Mouse (Mus musculus) layer of hippocampus, adult 2 months (tissue): ENCODE results near the gene Fblim1. TPM values are rescaled to one million over a fixed set of nuclear protein-coding genes. Genes with fewer than 3 reads are reported as not detected.

Experiments used
- DNase-seq, 2 experiments: peaks; one replicate each; pipeline ENCODE4 v3.0.0; 2022; ENCODE audit warnings: low spot score in 2 of 2
- H3K27ac ChIP-seq: fragments of 200-600 bp; 2 replicates; pipeline ENCODE4 v1.8.1; 2022
- H3K4me3 ChIP-seq: fragments of 200-600 bp; 2 replicates; pipeline ENCODE4 v1.8.1; 2022; ENCODE audit warnings: mild to moderate bottlenecking
- CTCF ChIP-seq: fragments of 200-600 bp; conservative IDR thresholded peaks from 2 replicates; pipeline ENCODE4 v1.8.1; 2022; ENCODE audit warnings: antibody characterized with exemption, mild to moderate bottlenecking, moderate library complexity
- total RNA-seq, 2 experiments: library from RNA; stranded (reverse); gene quantifications; 2 replicates each; pipeline ENCODE4 v1.2.3; 2021

Gene Fblim1
- total RNA-seq, 2 experiments from 2014 or later = 0.47 to 0.90 TPM

DNA sequence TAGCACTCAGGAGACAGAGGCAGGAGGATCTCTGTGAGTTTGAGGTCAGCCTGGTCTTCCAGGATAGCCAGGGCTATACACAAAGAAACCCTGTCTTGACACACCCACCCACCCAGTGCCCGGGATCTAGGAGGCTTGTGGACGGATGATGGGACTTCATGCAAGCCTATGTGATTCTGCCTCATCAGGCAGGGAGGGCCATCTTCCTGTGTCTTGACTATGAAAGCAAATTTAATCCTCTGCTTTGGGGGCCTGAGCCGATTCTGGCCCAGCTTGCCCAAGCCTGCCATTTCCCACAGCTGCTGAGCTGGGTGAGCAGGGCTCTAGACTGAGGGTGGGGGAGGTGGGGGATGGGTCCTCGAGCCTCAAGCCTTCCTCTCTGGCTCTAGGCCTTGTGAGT lies 2.0 kb downstream of the Fblim1 start:
- H3K27ac ChIP-seq = no peak overlapping the region
- H3K4me3 ChIP-seq = no peak overlapping the region
- TF ChIP-seq CTCF = no peak
- no peak for DNase-seq

- Histone ChIP-seq H3K4me3 (no peak overlapping the region), H3K27ac (no peak overlapping the region)
- no peak for TF ChIP-seq CTCF
- no peak for DNase-seq
Observed at GRCm38 (mm10) chr4:141602523-141603223, 3.2 kb downstream of the Fblim1 start.

DNA sequence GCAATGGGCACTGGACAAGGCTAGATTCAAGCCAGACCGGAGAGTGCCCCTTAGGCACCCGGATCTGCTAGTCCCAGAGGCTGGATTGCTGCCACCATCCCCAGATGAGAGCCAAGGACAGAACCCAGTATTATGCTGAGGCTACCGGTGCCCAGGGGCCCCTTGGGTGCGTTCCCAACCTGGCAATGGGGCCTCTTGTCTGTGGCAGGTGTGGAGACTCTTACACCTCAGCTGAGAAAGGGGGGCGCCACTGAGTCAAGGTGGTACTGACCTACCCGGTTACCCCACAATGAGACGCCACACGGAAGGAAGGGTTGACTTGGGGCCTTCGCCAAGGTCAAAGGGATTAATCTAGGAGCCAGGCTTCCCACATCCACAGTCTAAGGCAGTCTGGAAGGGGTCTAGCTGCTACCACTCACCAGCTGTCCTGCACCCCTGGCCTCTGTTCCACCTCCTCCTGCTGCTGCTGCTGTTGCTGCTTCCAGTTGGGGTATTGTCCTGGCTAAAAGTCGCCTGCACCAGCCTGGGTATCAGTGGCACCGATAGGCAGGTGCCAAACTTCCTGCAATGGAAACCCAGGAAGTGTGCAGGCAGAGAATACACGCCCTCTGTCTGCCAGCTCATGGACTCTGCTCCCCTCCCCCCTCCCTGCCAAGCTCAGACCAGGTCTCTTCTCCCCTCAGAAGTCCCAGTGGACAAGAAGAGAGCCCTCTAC lies 4.6 kb downstream of the Fblim1 start:
- no peak for TF ChIP-seq CTCF
- no peak for DNase-seq
- no peak overlapping the region for H3K27ac ChIP-seq
- no peak overlapping the region for H3K4me3 ChIP-seq

- no peak for TF ChIP-seq CTCF
- H3K27ac ChIP-seq = no peak overlapping the region
- DNase-seq = no peak
- no peak overlapping the region for H3K4me3 ChIP-seq
Observed at GRCm38 (mm10) chr4:141600364-141600763, 5.5 kb downstream of the Fblim1 start.

GRCm38 (mm10) chr4:141599251-141600141 lies 6.4 kb downstream of the Fblim1 start:
- TF ChIP-seq CTCF = no peak
- DNase-seq = no peak
- peak overlapping the region; percentile 45 for H3K4me3 ChIP-seq
- no peak overlapping the region for H3K27ac ChIP-seq

DNA sequence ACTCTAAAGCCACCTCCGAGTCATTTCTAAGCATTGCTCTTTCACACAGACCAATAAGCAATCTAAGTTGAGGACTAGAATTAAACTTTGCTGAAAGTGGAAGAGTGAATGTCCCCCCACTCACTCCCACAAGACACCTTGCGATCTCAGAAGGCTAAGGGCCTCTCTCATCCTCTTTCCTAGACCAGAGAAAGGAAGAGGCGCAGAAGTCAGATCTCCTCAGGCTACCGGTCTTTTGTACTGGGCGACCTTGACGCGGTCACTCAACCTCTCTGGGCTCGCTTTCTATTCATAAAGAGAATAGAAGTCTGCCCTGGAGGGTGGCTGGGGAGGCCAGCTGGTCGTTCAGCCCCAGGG lies 7.0 kb downstream of the Fblim1 start:
- H3K27ac ChIP-seq = no peak overlapping the region
- no peak overlapping the region; the same call in 1 of the 2 replicates for H3K4me3 ChIP-seq
- DNase-seq = no peak
- no peak for TF ChIP-seq CTCF

DNA sequence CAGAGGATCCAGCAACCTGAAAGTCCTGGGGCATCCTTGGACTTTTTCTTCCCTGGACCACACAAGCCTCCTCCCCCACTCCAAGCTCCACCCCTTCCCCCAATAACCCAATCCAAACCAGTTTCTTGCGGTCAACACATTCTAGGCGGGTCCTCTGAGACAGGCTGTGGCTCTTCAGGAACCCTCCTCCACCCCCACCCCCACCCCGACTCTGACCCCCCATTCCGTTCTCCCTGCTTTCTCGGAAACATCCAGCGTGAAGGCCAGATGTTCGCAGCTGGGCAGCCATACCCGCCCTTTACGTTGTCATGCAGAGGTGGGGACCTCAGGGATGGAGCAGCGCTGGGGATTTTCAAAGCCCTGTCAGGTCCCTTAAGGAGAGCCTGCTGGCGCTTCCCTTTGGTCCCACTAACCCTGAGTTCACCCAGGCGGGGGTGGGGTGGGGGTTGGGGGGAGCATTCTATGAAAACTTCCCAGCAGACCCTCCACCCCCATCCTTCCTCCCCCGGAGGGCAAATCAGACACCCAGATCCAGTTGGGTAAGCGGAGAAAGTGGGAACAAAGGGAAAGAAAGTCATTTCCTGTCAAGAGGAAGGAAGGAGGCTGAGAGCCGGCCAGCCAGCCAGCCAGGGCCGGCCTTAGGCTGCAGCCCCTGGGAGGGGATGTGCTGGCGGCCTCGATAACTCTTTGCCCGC lies 7.5 kb downstream of the Fblim1 start:
- TF ChIP-seq CTCF = no peak
- no peak overlapping the region; the same call in 1 of the 2 replicates for H3K4me3 ChIP-seq
- no peak overlapping the region for H3K27ac ChIP-seq
- no peak for DNase-seq

DNA sequence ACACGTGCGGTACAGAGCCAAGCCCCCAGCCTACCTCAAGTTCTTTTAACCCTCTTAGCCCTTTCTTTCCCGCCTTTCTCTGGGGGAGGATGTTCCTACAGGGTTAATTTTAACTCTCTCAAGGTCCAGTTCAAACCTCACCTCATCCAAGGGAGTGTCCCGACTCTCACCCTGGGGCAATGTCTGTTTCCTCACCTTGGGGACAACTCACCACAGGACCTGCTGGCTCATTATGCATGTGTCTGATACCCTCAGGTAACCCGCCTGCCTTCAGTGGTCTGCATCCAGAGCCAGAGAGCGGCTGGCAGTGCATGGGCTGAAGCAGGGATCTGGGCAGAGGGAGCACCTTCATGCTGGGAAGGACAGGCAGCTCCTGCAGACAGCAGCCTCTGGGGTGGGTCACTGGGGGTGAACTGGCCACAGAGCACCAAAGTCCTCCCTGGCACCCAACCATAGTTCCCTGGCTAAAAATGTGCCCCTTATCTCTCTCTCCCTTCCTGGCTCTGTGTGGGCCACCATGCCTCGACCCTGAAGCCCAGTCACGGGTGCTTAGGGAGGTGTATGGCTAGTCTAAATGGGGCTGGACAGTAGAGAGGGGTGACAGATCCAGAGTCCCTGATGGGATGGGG lies 9.1 kb downstream of the Fblim1 start:
- no peak for TF ChIP-seq CTCF
- no peak for DNase-seq
- H3K27ac ChIP-seq = no peak overlapping the region
- no peak overlapping the region for H3K4me3 ChIP-seq

DNA sequence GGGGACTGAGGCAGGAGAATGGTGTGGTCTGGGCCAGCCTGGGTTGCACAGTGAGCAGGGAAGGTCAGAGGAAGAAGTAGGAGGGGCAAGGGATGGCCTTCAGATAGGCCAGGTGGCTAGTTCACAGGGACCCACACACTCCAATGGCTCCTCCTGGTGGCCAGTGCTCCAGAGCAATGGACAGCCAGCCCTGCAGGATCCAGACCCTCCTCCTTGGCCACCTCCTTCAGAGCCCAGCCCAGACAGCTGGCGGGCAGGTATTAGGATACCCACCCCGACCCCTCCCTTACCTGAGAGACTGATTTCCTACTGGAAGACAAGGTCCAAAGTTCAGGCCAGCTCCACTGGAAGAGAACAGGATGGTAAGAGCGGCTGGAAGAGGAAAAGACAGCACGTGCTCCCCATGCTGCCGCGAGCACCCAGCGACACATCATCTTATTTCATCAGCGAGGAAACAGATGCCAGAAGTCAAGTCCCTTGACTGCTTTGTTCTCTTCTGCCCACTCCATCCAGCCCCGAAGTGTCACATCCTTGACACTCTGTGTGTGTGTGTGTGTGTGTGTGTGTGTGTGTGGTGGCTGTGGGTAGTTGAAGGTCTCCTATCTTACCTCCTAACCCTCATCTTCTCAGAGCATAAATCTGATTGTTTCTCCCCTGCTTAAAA lies 10.2 kb downstream of the Fblim1 start:
- no peak overlapping the region for H3K4me3 ChIP-seq
- DNase-seq = no peak
- H3K27ac ChIP-seq = no peak overlapping the region
- TF ChIP-seq CTCF = peak; percentile 32

DNA sequence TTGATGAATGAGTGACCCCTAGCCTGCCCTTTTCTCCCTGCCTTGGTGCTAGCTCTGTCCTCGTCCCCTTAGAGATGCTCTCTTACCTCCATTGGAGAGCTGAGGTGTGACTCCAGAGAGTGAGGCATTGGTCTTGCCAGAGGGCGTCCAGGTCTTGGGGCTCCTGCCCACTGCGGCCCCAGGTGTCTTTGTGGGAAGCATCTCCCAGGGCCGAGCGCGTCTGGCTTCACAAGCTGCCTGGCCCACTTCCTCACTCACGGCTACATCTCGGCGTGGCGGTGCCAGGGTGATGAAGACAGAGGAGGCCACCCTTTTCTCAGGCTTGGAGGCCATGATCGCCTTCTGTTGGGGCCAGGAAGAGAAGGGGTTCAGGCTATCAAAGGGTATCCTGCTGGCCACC lies 10.8 kb downstream of the Fblim1 start:
- Histone ChIP-seq H3K4me3 (no peak overlapping the region), H3K27ac (no peak overlapping the region)
- TF ChIP-seq CTCF = no peak
- no peak for DNase-seq

GRCm38 (mm10) chr4:141591547-141591946 lies 14.3 kb downstream of the Fblim1 start:
- Histone ChIP-seq H3K27ac (no peak overlapping the region), H3K4me3 (no peak overlapping the region)
- no peak for DNase-seq
- peak; percentile 76 for TF ChIP-seq CTCF

GRCm38 (mm10) chr4:141583919-141584318 lies 22.0 kb downstream of the Fblim1 start:
- DNase-seq = no peak
- Histone ChIP-seq H3K4me3 (no peak overlapping the region), H3K27ac (no peak overlapping the region)
- no peak for TF ChIP-seq CTCF
